Mouse (Mus musculus) fat pad, adult 2 months (tissue): ENCODE results near the gene Rapgef5.

Source experiments
- DNase-seq: peaks from one replicate; pipeline ENCODE4 v3.0.0-alpha.2; 2011; ENCODE audit warnings: low read depth, low spot score; ENCODE audit errors: extremely low read depth

Rapgef5 gene

DNA sequence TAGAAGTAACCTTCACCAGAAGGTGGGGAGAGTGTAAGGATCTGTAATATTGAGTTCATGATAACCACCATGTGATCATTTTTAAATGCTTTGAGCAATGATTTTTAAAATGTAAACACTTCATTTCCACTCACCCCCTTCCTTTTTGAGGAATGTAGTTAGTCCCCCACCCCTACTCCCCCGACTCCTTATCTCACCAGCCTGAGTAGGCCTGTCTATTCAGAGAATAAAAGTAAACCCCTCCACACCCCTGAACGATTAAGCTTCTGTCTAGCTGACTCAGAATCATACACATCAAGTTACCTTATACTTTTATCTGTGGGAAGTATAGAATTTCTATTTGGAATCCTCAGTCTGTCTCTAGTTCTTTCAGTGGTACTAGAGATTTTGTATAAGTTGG is 81.9 kb downstream of the Rapgef5 start:
- no peak for DNase-seq

GRCm38 (mm10) chr12:117605966-117606365 is 89.7 kb downstream of the Rapgef5 start:
- no peak for DNase-seq

- DNase-seq = no peak
Observed at GRCm38 (mm10) chr12:117612715-117613114, 96.4 kb downstream of the Rapgef5 start.

GRCm38 (mm10) chr12:117619523-117620023 is 103.3 kb downstream of the Rapgef5 start:
- no peak for DNase-seq

- DNase-seq = no peak
Observed at GRCm38 (mm10) chr12:117622972-117623371, 106.7 kb downstream of the Rapgef5 start.

GRCm38 (mm10) chr12:117627311-117627710 is 111.0 kb downstream of the Rapgef5 start:
- DNase-seq = no peak

GRCm38 (mm10) chr12:117628321-117629093 is 112.2 kb downstream of the Rapgef5 start:
- DNase-seq = no peak

DNA sequence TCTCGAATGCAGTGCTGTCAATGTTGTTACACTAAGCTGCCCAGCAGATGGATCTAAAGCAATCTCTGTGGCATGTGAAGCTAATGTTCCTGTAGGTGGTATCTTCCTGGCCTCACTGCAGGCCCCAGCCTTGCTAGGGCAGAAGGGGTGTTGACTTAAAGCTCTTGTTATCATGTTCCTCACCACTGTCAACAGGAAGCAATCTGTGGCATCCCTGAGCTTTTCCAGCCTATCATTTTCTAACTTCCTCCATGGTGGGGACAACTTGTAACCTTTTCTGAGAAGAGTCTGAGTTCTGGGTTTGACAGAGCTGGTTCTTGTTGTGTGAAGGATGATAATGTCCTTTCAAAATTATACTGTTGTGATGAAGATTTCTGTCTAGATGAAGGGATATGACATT is 115.9 kb downstream of the Rapgef5 start:
- DNase-seq = no peak

- no peak for DNase-seq
Observed at GRCm38 (mm10) chr12:117636139-117636772, 120.0 kb downstream of the Rapgef5 start.

- no peak for DNase-seq
Observed at GRCm38 (mm10) chr12:117636969-117637368, 120.7 kb downstream of the Rapgef5 start.

DNA sequence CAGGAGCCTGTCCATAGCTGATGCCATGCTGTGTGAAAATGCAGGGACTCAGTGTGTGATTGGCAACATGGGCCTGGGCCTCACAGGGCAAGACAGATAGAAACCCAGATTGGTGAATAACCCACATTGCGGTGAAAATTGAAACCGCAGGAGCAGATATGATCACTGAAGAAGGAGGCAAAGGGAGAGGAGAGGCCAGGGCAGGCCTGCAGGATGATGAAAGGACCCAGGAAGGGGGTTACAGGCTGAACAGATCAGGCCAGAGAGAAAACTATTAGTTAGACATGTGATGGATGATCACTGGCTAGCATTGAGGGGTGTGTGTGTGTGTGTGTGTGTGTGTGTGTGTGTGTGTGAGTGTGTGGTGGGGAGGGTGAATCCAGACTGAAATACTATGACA is 122.6 kb downstream of the Rapgef5 start:
- DNase-seq = no peak

DNA sequence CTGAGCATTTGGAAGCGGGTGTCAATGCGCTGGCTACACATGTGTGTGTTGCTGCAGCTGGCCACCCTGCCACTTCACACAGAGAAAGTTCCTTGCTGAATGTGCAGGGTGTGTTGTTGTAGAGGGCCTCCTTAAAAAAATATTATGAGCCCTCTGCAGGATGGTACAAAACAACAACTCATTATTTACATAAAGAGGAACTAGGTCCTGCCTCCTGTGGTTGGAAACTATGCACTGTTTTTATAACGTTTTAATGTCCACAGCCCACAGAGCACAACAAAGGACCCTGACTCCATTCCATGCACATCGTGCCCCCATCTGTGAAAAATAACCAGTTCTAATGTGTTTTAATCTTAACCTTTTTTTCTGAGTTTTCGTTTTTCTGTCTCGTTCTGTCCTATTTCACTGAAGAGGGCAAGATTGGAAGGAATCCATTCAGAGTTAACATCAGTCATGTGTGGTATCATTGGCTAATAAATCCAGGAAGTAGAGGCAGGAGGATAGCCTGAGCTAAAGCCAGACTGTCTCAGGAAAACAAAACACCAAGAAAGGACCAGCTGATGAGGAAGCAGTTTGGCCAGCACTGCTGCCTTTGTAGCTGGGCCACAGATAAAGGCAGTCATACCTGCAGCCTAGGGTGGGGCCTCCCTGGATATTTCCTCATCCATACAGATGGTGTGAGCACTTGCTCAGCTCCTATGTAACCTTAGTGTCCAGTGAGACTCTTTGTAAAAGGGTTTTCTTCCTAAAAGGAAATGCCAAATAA is 123.3 kb downstream of the Rapgef5 start:
- no peak for DNase-seq

GRCm38 (mm10) chr12:117642512-117642911 is 126.2 kb downstream of the Rapgef5 start:
- no peak for DNase-seq

DNA sequence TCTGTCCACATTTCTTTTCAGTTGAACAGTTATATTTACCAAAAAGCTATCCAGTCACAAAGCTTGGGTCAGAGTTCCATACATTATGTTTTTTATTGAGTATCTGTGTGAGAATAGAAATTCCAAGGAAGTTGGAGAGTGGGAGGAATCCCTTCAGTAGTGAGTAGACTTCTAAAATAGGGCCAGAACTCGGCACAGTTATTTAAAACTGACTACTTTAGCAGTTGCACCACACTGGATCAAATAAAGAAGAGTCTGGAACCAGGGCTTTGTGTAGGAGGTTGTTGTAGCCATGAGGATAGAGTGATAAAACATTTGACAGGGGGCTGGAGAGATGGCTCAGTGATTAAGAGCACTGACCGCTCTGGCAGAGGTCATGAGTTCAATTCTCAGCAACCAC is 129.5 kb downstream of the Rapgef5 start:
- DNase-seq = no peak

GRCm38 (mm10) chr12:117653920-117654472 is 137.7 kb downstream of the Rapgef5 start:
- no peak for DNase-seq

DNA sequence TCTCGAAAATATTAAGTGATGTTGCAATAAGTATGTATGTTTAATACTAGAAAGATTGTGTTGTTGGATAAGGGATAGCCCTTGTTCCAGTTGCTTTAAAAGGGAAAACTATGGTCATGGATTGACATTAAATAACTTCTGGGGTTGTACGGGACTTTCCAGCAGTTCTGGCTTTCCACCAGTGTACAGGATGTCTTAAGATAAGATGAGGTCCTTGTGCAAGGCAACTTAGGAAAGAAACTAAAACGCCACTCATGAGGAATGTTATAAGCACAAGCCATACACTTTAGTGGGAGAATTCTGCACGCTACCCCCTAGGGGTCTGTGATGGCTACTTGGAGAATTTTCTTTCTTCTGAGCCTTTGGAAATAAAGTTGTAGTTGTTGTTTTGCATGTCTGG is 140.7 kb downstream of the Rapgef5 start:
- DNase-seq = no peak

GRCm38 (mm10) chr12:117657766-117658165 is 141.5 kb downstream of the Rapgef5 start:
- DNase-seq = no peak

DNA sequence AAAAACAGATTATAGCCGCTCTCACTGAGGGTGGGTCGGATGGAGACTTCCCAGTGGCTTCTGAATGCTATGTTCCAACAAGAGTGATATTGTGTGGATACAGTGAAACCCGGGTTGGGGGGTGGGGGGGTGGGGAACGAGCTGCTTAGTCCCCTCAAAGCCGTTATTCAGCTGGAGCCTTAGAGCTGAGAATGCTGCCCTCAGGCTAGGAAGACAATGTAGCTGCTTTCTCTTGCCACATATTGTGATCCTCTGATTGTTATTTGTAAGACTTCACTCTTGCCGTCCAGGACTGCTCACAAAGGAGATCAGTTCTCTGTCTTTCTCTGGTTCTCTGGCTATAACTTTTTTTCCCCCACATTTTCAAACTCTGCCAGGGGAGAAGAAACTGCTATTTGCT is 142.5 kb downstream of the Rapgef5 start:
- no peak for DNase-seq

DNA sequence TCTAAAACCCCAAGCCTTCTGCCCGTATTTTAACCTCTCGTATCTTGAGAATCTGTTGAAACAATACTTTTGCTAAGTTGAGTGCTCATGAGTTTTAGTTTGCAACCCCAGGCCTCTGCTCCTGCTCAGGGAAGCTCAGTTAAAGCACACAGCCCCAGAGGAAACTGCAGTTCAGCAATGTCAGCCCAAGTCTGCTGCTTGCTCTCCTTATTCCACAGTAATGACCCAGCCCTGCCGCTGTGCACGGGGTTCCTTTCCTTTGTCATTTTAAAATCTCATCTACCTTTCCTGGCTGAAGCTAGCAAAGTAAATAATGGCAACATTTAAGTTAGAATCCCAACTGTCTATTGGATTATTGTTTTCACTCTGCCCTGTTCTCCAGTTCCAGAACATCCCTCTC is 144.1 kb downstream of the Rapgef5 start:
- DNase-seq = no peak

DNA sequence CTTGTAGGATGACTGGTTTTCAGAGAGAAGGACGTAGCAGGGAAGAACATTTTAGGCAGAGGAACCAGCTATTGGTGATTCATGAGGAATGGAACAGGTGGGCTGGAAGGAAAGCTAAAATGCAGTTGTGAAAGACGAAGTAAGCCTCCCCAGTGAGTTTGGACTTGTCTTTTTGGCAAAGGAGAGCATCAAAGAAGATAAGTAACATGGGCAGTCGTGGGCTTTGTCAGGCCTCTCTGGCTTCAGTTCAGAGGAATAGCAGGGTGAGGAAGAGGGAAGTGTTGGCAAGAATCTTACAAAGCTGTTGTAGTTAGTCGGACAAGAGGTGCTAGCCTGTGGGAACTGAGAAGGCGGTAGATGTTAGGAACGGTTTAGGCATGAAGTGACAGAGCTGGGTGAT is 145.6 kb downstream of the Rapgef5 start:
- peak; percentile 62 for DNase-seq

GRCm38 (mm10) chr12:117663637-117664036 is 147.4 kb downstream of the Rapgef5 start:
- no peak for DNase-seq
